Mouse (Mus musculus) neural tube, embryonic 12.5 days (tissue): ENCODE measurements around the gene Fam166a. TPM values are rescaled to one million over a fixed set of nuclear protein-coding genes. Genes with fewer than 3 reads are reported as not detected.
A peak's percentile ranks its signal among the peaks of the same experiment; 100 is the strongest.

Source experiments
- ATAC-seq: fragments of 200-750 bp; cut with Nextera tagmentation; 2 replicates; pipeline ENCODE4 v1.8.0; 2017; ENCODE audit warnings: low read depth, mild to moderate bottlenecking, moderate TSS enrichment, moderate library complexity; ENCODE audit not compliant: low FRiP score
- H3K27ac ChIP-seq: fragments of 300-500 bp; sonication (generic); 2 replicates; pipeline ENCODE4 v1.5.1; 2016
- H3K27me3 ChIP-seq: fragments of 300-500 bp; sonication (generic); replicated peaks from 2 replicates; pipeline ENCODE4 v1.6.1; 2016; ENCODE audit warnings: mild to moderate bottlenecking
- H3K36me3 ChIP-seq: fragments of 300-500 bp; sonication (generic); 2 replicates; pipeline ENCODE4 v1.6.1; 2016; ENCODE audit warnings: mild to moderate bottlenecking
- H3K4me1 ChIP-seq: fragments of 300-500 bp; sonication (generic); 2 replicates; pipeline ENCODE4 v1.6.1; 2016
- H3K4me2 ChIP-seq: fragments of 300-500 bp; sonication (generic); replicated peaks from 2 replicates; pipeline ENCODE4 v1.6.1; 2016; ENCODE audit warnings: mild to moderate bottlenecking
- H3K4me3 ChIP-seq: fragments of 300-500 bp; sonication (generic); 2 replicates; pipeline ENCODE4 v1.5.1; 2016
- H3K9ac ChIP-seq: fragments of 300-500 bp; sonication (generic); 2 replicates; pipeline ENCODE4 v1.6.1; 2016; ENCODE audit warnings: mild to moderate bottlenecking
- H3K9me3 ChIP-seq: fragments of 300-500 bp; sonication (generic); 2 replicates; pipeline ENCODE4 v1.6.1; 2016; ENCODE audit warnings: mild to moderate bottlenecking
- WGBS: fragments of 180-500 bp; shearing (Covaris S2); methylation state at CpG from one replicate; pipeline ENCODE4 v1.1.7; 2016; 5-methylcytosine and 5-hydroxymethylcytosine counted together
- polyA plus RNA-seq: library from polyadenylated mRNA; unstranded; fragments of >200 nt; fragmentation: Nextera tagmentation; extraction: Ambion mirVana; gene quantifications from 2 replicates; pipeline ENCODE4 v1.2.1, GENCODE M21; 2016

Gene Fam166a
- polyA plus RNA-seq = not detected in 2 replicates

DNA sequence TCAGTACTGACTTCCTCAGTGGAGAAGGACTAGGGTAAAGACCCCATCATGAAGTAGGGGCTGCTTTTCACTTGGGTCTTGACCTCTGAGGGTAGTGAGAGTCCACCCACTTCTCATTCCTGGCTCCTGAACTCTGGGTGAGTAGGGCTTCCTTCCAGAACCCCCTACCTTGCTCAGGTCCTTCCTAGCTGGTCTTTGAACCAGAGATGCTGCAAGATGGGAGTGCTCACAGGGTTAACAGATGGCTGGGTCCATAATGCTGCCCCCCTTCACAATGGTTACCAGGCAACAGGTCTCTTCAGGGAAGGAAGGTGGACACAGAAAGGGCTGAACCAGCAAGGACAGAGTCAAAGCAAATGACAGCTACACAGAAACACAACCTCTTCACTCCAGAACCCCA is at the start of gene Fam166a:
Gene Fam166a (plus strand): TSS at position 301 of the 400 bp plus-strand sequence.
- no peak within 1 kb of the TSS for H3K9ac ChIP-seq

DNA sequence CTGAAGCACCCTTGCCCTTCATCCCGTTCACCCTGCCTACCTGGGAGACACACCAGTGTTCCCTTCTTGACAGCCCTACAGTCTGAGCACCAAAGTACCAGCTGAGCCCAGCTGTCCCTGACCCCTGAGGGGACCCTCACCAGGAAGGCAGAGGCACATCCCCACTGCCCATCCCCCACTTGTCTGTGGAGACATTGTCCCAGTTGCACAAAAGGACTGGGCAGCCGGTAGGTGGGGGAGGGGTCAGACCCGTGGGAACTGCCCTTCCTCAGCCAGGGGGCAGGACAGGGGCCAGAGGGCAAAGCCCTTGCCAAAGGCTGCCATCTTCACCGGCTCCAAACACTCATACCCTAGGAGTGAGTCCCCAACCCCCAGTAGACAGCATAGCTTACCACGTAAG is 48.8 kb upstream of the Fam166a start:
- Histone ChIP-seq H3K4me2 (no peak overlapping the region; the same call in 1 of the 2 replicates), H3K27me3 (no peaks in the 10 kb centered on the region), H3K9me3 (no peaks in the 10 kb centered on the region), H3K36me3 (no peaks in the 10 kb centered on the region), H3K27ac (no peak overlapping the region), H3K4me1 (peaks cover 44% of the 10 kb centered on the region), H3K4me3 (no peak overlapping the region), H3K9ac (no peak overlapping the region)
- WGBS = 8% methylated on average over 5 of the region's 5 CpGs
- no peak for ATAC-seq

More for the DNA sequence above, at the start of gene Fam166a:
- Histone ChIP-seq H3K27ac (no peak within 1 kb of the TSS), H3K27me3 (0 out of 2 replicates have a peak, but pooled peaks cover 7% of the 10 kb centered on the region), H3K4me2 (no peak within 1 kb of the TSS), H3K4me3 (no peak within 1 kb of the TSS), H3K9me3 (no peaks in the 10 kb centered on the region), H3K4me1 (peaks cover 10% of the 10 kb centered on the region), H3K36me3 (peaks cover 5% of the 10 kb centered on the region; the same call in 1 of the 2 replicates)
- ATAC-seq = no peak

DNA sequence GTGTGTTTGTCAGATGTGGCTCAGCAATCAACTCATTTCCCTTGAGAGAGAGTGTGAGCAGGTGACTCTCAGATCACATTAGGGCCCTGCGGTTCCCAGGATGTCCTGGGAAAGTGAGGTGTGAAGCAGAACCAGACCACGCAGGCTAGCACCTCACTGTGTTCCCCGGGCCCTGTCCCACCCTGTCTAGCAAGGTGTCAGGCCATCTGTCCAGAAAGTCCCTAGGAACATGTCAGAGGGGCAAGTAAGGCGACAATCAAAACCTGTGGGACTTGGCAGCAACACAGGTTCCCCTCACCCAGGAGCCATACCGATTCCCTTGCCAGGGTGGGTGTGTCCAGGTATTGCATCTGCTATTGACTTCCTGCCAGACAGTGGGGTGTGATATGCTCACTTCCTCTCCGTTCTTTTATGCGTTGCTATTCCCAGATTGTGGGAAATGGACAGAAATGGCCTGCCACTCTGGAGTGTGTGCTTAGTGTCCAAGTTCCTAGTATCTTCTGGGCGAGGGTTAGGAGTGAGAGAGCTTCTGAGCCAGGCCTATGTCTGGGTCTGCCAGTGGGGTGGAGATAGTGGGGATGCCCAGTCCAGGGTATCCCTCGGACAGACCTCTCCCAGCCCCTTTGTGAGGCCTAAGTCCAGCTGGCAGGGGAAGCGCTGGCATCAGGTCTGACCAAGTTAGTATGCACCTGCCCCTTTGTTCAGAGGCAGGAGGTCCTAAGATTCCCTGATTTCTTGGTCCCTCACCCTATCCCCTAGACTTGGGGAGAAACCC is 48.0 kb upstream of the Fam166a start:
- Histone ChIP-seq H3K27ac (no peak overlapping the region), H3K9me3 (no peaks in the 10 kb centered on the region), H3K36me3 (no peaks in the 10 kb centered on the region), H3K4me2 (no peak overlapping the region), H3K27me3 (no peaks in the 10 kb centered on the region), H3K4me3 (no peak overlapping the region), H3K4me1 (peaks cover 52% of the 10 kb centered on the region), H3K9ac (no peak overlapping the region)
- 62% methylated on average over 10 of the region's 10 CpGs for WGBS
- ATAC-seq = no peak

DNA sequence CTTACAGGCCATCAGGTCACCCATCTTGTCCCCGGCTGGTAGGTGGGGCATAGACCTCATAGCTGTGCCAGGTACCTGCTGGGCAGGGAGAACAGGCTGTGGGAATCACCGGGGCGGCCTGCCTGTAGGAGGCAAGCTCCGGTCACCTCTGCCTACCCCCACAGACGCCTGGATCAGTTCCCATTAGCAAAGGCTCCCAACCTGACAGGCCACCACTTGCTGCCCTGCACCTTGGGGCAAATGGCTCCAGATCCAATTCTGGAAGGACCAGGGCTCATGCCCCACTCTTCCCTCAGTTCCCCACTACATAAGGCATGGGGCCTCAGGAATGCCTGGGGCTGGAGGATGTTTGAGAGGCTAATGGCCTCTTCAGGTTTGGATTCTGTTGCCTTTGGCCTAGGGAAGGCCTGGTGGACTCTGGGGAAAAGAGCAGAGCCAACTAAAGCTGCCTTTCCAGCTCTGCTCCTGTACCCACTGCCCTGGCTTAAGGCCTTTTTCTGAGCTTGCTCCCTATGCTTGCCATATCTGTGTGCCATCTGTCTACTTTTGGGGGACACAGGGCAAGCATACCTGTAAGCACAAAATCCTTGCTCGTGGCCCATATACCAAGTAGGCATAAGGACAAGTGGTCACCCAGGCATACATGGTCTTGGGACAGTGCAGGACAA is 47.3 kb upstream of the Fam166a start:
- no peak overlapping the region for H3K4me3 ChIP-seq
- no peak overlapping the region for H3K27ac ChIP-seq
- H3K4me1 ChIP-seq = peaks cover 58% of the 10 kb centered on the region
- no peaks in the 10 kb centered on the region for H3K27me3 ChIP-seq
- H3K4me2 ChIP-seq = no peak overlapping the region
- no peaks in the 10 kb centered on the region for H3K9me3 ChIP-seq
- 88% methylated on average over 6 of the region's 6 CpGs for WGBS
- ATAC-seq = no peak
- no peaks in the 10 kb centered on the region for H3K36me3 ChIP-seq
- no peak overlapping the region for H3K9ac ChIP-seq

DNA sequence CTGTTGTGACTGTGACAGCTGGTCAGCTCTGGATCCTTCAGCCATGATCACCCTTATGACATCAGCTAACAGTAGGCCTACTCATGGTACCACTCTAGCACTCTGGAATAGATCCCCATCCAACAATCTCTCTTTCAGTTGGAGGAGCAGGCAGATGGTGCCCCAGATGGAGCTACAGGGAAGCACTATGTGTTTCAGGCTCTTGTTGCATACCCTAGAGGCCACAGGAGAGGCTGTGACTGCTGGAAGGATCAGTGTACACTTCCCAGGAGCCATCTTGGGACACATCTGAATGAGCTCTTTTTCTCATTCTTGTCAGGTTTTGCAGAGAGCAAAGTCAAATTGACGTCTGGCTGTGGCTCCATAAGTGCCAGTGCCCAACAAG is 46.8 kb upstream of the Fam166a start:
- peaks cover 63% of the 10 kb centered on the region for H3K4me1 ChIP-seq
- H3K9me3 ChIP-seq = no peaks in the 10 kb centered on the region
- H3K36me3 ChIP-seq = no peaks in the 10 kb centered on the region
- H3K27ac ChIP-seq = no peak overlapping the region
- no peak overlapping the region for H3K9ac ChIP-seq
- H3K4me2 ChIP-seq = no peak overlapping the region
- WGBS = 55% methylated on average over 1 of the region's 1 CpGs
- no peak overlapping the region for H3K4me3 ChIP-seq
- no peaks in the 10 kb centered on the region for H3K27me3 ChIP-seq
- no peak for ATAC-seq

DNA sequence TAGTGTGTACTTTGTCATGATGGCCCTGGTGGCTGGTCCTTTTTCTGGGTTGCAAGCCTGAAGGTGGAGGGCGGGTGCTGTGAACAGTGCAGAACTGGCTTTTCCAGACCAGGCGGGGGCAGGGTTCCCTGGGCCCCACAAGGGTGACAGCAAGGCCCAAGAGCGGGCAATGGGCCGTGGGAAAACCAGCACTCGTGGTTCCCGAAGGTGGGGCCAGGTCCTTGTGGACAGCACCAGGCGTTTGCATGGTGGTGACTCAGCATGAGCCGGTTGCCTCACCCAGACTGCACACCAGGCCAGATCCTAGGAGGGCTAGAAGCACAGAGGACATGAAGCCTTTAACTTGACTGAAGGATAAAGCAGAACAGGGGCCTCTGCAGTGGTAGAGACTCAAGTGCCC is 45.9 kb upstream of the Fam166a start:
- whole genome bisulfite sequencing = 62% methylated on average over 8 of the region's 8 CpGs
- ATAC-seq = no peak

DNA sequence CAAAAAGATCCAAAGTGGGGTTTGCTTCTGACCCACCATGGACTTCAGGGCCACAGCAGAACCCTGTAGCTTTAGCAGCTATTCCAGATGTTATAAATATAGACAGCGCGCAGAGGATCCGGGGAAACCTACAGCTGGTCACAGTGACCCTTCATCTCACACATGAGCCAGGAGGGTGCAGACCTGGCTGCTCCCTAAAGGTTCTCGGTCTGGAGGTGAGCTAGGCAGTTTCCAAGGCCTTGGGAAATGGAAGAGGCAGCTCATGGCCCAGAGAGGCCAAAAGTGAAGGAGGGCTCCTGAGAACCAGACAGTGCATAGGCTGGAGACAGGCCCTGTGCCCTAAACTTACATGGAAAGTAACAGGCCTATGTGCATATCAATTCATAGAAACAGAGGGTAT is 44.7 kb upstream of the Fam166a start:
- H3K4me1 ChIP-seq = peaks cover 62% of the 10 kb centered on the region
- no peaks in the 10 kb centered on the region for H3K36me3 ChIP-seq
- H3K27ac ChIP-seq = no peak overlapping the region
- no peak for ATAC-seq
- no peaks in the 10 kb centered on the region for H3K27me3 ChIP-seq
- 91% methylated on average over 4 of the region's 4 CpGs for WGBS
- no peak overlapping the region for H3K4me3 ChIP-seq
- H3K4me2 ChIP-seq = no peak overlapping the region
- no peaks in the 10 kb centered on the region for H3K9me3 ChIP-seq
- no peak overlapping the region for H3K9ac ChIP-seq

More for the DNA sequence above, 45.9 kb upstream of the Fam166a start:
- no peaks in the 10 kb centered on the region for H3K9me3 ChIP-seq
- H3K4me3 ChIP-seq = no peak overlapping the region
- no peak overlapping the region for H3K27ac ChIP-seq
- no peaks in the 10 kb centered on the region for H3K36me3 ChIP-seq
- no peak overlapping the region for H3K4me2 ChIP-seq
- H3K4me1 ChIP-seq = peaks cover 63% of the 10 kb centered on the region
- H3K27me3 ChIP-seq = no peaks in the 10 kb centered on the region
- no peak overlapping the region for H3K9ac ChIP-seq

DNA sequence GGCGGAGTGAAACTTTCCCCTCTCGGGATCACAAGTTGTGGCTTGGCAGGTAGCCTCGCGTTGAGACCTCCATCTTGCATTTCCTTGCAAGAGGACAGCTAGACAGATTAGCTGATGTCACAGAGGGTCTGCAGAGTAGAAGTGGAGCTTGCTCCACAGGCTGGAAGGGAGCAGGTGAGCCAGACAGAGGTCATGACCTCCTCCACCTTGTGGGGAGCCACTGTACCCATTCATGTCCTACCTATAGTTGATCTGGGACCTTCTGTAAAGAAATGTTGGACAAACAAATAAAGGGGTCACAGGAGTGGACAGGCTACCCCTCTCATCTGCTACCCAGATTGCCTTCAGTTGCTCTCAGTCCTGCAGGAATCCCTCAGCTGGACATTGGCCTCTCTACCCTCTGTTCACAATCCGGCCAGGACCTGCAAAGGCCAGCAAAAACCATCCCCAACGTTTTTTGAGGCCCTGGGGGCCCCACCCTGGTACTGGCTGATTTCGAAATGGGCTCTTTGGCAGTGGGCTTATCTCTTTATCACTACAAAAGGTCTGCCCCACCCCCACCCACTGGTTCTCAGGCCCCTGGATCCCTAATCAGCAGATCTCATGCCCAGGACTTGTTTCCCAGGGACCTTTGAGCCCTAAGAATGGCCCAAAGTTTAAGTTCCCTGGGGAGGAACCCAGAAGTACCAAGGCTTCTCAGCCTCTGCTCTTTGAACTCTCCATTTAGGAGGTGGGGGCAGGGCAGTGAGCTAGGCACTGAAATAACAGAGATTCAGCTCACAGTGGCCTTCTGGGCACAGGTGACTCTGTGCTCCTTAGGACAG is 43.5 kb upstream of the Fam166a start:
- Histone ChIP-seq H3K4me2 (no peak overlapping the region), H3K9me3 (no peaks in the 10 kb centered on the region), H3K4me3 (no peak overlapping the region), H3K9ac (no peak overlapping the region), H3K36me3 (no peaks in the 10 kb centered on the region), H3K27me3 (0 out of 2 replicates have a peak, but pooled peaks cover 2% of the 10 kb centered on the region), H3K4me1 (peaks cover 63% of the 10 kb centered on the region), H3K27ac (no peak overlapping the region)
- WGBS = 64% methylated on average over 7 of the region's 7 CpGs
- no peak for ATAC-seq

DNA sequence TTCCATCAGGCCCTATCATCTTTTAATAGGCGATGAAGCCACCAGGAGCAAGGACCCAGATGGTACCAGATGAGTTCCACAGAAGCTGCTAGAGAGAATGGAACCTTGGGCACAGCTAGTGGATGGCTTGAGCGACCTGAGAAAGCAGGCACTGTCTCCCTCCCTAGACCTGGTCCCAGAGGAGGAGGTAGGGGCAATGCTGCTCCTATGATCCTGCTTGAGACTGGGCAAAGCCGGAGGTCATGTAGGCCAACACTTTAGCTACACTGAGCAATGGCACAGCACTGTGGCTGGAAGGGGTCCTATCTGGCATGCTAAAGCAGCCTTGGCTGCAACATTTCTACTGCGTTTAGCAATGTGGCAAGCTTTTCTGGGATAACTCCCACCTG is 42.9 kb upstream of the Fam166a start:
- Histone ChIP-seq H3K36me3 (no peaks in the 10 kb centered on the region), H3K4me3 (no peak overlapping the region), H3K27me3 (0 out of 2 replicates have a peak, but pooled peaks cover 3% of the 10 kb centered on the region), H3K9me3 (no peaks in the 10 kb centered on the region), H3K9ac (no peak overlapping the region), H3K4me1 (peaks cover 59% of the 10 kb centered on the region), H3K27ac (no peak overlapping the region), H3K4me2 (no peak overlapping the region)
- ATAC-seq = no peak
- WGBS = 78% methylated on average over 4 of the region's 4 CpGs

DNA sequence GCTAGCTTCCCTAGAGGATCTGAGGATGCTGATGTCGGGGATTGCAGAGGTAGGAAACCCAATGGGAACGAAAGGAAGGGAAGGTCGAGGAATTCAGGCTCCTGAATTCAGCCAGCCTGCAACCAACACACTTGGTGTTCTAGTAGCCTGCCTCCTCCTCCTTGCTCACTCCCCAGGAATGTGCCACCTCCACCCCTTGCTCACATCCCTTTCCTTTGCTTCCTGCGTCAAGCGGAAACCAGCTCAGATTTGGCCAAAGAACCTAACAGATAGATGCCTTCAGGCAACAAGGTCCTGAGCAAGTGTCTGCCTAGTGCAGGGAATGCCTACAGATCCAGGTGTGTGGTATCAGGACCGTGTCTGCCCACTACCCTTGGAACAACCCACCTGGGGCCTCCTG is 42.0 kb upstream of the Fam166a start:
- Histone ChIP-seq H3K9me3 (no peaks in the 10 kb centered on the region), H3K9ac (peak overlapping the region; percentile 33), H3K4me3 (no peak overlapping the region; the same call in 1 of the 2 replicates), H3K36me3 (no peaks in the 10 kb centered on the region), H3K27me3 (0 out of 2 replicates have a peak, but pooled peaks cover 3% of the 10 kb centered on the region), H3K4me1 (peaks cover 56% of the 10 kb centered on the region), H3K4me2 (peak overlapping the region; percentile 56), H3K27ac (no peak overlapping the region)
- WGBS = 69% methylated on average over 6 of the region's 6 CpGs
- ATAC-seq = no peak

DNA sequence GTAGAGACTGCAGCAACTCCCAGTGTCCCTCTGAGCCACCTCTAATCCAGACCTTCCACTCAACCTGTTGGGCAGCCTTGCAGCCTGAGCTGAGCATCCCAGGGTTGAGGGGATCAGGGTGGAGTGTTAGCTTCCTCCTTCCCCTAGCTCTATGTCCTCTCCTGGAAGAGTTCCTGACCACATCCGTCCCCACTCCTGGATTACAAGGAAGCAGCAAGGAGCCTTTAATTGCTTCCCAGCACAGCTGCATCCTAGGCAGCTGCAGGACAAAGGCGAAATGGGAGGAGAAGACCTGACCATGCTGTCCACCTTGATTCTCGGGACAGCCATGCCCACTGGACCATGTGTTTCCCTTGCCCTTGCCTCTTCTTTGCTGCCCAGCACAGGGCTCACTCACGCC is 41.5 kb upstream of the Fam166a start:
- WGBS = 21% methylated on average over 4 of the region's 4 CpGs
- Histone ChIP-seq H3K4me1 (peaks cover 56% of the 10 kb centered on the region), H3K36me3 (no peaks in the 10 kb centered on the region), H3K4me3 (peak overlapping the region; percentile 18; the same call in 1 of the 2 replicates), H3K27me3 (0 out of 2 replicates have a peak, but pooled peaks cover 3% of the 10 kb centered on the region), H3K27ac (peak overlapping the region; percentile 74; the same call in 1 of the 2 replicates), H3K9me3 (no peaks in the 10 kb centered on the region), H3K4me2 (peak overlapping the region; percentile 56), H3K9ac (peak overlapping the region; percentile 33)
- no peak for ATAC-seq

DNA sequence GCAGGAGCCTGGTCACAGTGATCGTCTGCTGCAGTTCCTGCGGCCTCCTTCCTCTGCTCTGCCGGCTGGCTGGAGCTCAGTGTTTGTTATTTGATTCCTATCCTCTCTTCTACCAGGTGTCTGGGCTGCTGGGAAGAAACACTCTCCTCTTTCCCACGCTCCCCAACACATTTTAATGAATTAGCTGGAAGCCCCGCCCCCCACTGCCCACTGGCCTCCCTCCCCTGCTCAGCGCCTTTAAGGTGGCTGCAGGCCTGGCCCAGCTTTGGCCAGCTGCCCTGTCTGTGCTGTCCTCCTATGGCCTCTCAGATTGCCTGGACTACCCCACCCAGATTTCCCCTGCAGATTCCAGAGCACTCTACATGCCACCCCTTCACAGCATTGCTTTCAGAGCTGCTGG is 40.9 kb upstream of the Fam166a start:
- no peak for ATAC-seq
- peak overlapping the region; percentile 33; the same call in 1 of the 2 replicates for H3K9ac ChIP-seq
- peak overlapping the region; percentile 18; the same call in 1 of the 2 replicates for H3K4me3 ChIP-seq
- WGBS = under 1% methylated on average over 6 of the region's 6 CpGs
- peak overlapping the region; percentile 74 for H3K27ac ChIP-seq
- 0 out of 2 replicates have a peak, but pooled peaks cover 3% of the 10 kb centered on the region for H3K27me3 ChIP-seq
- H3K4me1 ChIP-seq = peaks cover 59% of the 10 kb centered on the region
- H3K9me3 ChIP-seq = no peaks in the 10 kb centered on the region
- H3K36me3 ChIP-seq = no peaks in the 10 kb centered on the region
- H3K4me2 ChIP-seq = peak overlapping the region; percentile 56
